Mouse (Mus musculus) MEL (cell line): ENCODE measurements around the gene Gm45233. TPM values are rescaled to one million over a fixed set of nuclear protein-coding genes. Genes with fewer than 3 reads are reported as not detected.

Experiments used
- DNase-seq: peaks from one replicate; pipeline ENCODE4 v3.0.0; 2011; ENCODE audit warnings: low read depth, low spot score
- H3K27ac ChIP-seq: 2 replicates; pipeline ENCODE4 v1.5.1; 2012; ENCODE audit warnings: low read depth, mild to moderate bottlenecking, control low read depth, low read length, moderate library complexity; ENCODE audit not compliant: control insufficient read depth
- H3K27me3 ChIP-seq, 2 experiments: fragments of 150-350 bp in 1 of 2; sonication (generic) in 1 of 2; 2 replicates each; pipeline ENCODE4 v1.6.1; 2012; ENCODE audit warnings: low read length in 2 of 2, mild to moderate bottlenecking in 2 of 2, improper control_type of control experiment in 1 of 2, moderate library complexity in 1 of 2; ENCODE audit not compliant: insufficient read depth in 2 of 2, control insufficient read depth in 1 of 2
- H3K36me3 ChIP-seq, 2 experiments: 2 replicates each; pipeline ENCODE4 v1.6.1; 2012 to 2014; ENCODE audit warnings: low read length in 2 of 2, improper control_type of control experiment in 1 of 2, inconsistent platforms in 1 of 2, mild to moderate bottlenecking in 1 of 2; ENCODE audit not compliant: insufficient read depth in 2 of 2, control insufficient read depth in 1 of 2
- H3K4me1 ChIP-seq, 2 experiments: fragments of 150-350 bp in 1 of 2; sonication (generic) in 1 of 2; 2 replicates each; pipeline ENCODE4 v1.6.1; 2012; ENCODE audit warnings: low read length in 2 of 2, improper control_type of control experiment in 1 of 2, mild to moderate bottlenecking in 1 of 2; ENCODE audit not compliant: insufficient read depth in 2 of 2, control insufficient read depth in 1 of 2
- H3K4me3 ChIP-seq, 2 experiments: fragments of 150-350 bp in 1 of 2; sonication (generic) in 1 of 2; 2 replicates each; pipeline ENCODE4 v1.5.1; 2012; ENCODE audit warnings: low read depth in 2 of 2, low read length in 2 of 2, mild to moderate bottlenecking in 2 of 2, moderate library complexity in 2 of 2, control low read depth in 1 of 2, improper control_type of control experiment in 1 of 2; ENCODE audit not compliant: control insufficient read depth in 1 of 2, insufficient read depth in 1 of 2
- H3K79me2 ChIP-seq: 2 replicates; pipeline ENCODE4 v1.6.1; 2012; ENCODE audit warnings: mild to moderate bottlenecking, low read length, moderate library complexity; ENCODE audit not compliant: control insufficient read depth, poor library complexity, insufficient read depth
- H3K9ac ChIP-seq: 2 replicates; pipeline ENCODE4 v1.6.1; 2012; ENCODE audit warnings: low read depth, mild to moderate bottlenecking, control low read depth, low read length, moderate library complexity; ENCODE audit not compliant: control insufficient read depth, poor library complexity, severe bottlenecking
- H3K9me3 ChIP-seq: fragments of 150-350 bp; sonication (generic); replicated peaks from 2 replicates; pipeline ENCODE4 v1.6.1; 2012; ENCODE audit warnings: mild to moderate bottlenecking, low read length, improper control_type of control experiment, moderate library complexity; ENCODE audit not compliant: insufficient read depth
- BHLHE40 ChIP-seq: IDR thresholded peaks from 2 replicates; pipeline ENCODE4 v1.6.1; 2012; ENCODE audit warnings: low read depth, mild to moderate bottlenecking, inconsistent platforms, low read length, improper control_type of control experiment, borderline replicate concordance
- CHD2 ChIP-seq: IDR thresholded peaks from 2 replicates; pipeline ENCODE4 v1.6.1; 2011; ENCODE audit warnings: low read length, improper control_type of control experiment
- CTCF ChIP-seq, 3 experiments: IDR thresholded peaks in 2 of 3; conservative IDR thresholded peaks in 1 of 3; 2 replicates each; pipeline ENCODE4 v1.5.1; 2011 to 2012; ENCODE audit warnings: low read length in 3 of 3, low read depth in 2 of 3, mild to moderate bottlenecking in 2 of 3, improper control_type of control experiment in 1 of 3, inconsistent platforms in 1 of 3, mixed read lengths in 1 of 3, moderate library complexity in 1 of 3; ENCODE audit not compliant: control insufficient read depth in 1 of 3, insufficient read depth in 1 of 3, poor library complexity in 1 of 3, severe bottlenecking in 1 of 3
- E2F4 ChIP-seq: IDR thresholded peaks from 2 replicates; pipeline ENCODE4 v1.6.1; 2011; ENCODE audit warnings: low read depth, low read length, improper control_type of control experiment, borderline replicate concordance
- ELF1 ChIP-seq: IDR thresholded peaks from 2 replicates; pipeline ENCODE4 v1.6.1; 2014; ENCODE audit warnings: low read depth, mild to moderate bottlenecking, inconsistent platforms, low read length, improper control_type of control experiment, moderate library complexity
- EP300 ChIP-seq, 2 experiments: IDR thresholded peaks; 2 replicates each; pipeline ENCODE4 v1.6.1; 2011; ENCODE audit warnings: improper control_type of control experiment in 2 of 2, low read length in 2 of 2, low read depth in 1 of 2, mild to moderate bottlenecking in 1 of 2
- GATA1 ChIP-seq: IDR thresholded peaks from 2 replicates; pipeline ENCODE4 v1.6.1; 2011; ENCODE audit warnings: low read depth, low read length, improper control_type of control experiment
- JUND ChIP-seq: IDR thresholded peaks from 2 replicates; pipeline ENCODE4 v1.6.1; 2011; ENCODE audit warnings: low read depth, mild to moderate bottlenecking, improper control_type of control experiment, low read length
- MAFK ChIP-seq: IDR thresholded peaks from 2 replicates; pipeline ENCODE4 v1.6.1; 2011; ENCODE audit warnings: low read depth, mild to moderate bottlenecking, low read length, improper control_type of control experiment, borderline replicate concordance
- MAZ ChIP-seq: IDR thresholded peaks from 2 replicates; pipeline ENCODE4 v1.6.1; 2012; ENCODE audit warnings: low read depth, mild to moderate bottlenecking, inconsistent platforms, low read length, improper control_type of control experiment
- MEF2A ChIP-seq: IDR thresholded peaks from 2 replicates; pipeline ENCODE4 v1.6.1; 2014; ENCODE audit warnings: low read depth, mild to moderate bottlenecking, inconsistent platforms, low read length, improper control_type of control experiment; ENCODE audit not compliant: poor library complexity, insufficient replicate concordance, severe bottlenecking; ENCODE audit errors: extremely low read depth
- MXI1 ChIP-seq: IDR thresholded peaks from 2 replicates; pipeline ENCODE4 v1.6.1; 2011; ENCODE audit warnings: mild to moderate bottlenecking, low read depth, low read length, improper control_type of control experiment
- MYC ChIP-seq: IDR thresholded peaks from 2 replicates; pipeline ENCODE4 v1.6.1; 2011; ENCODE audit warnings: low read depth, mild to moderate bottlenecking, low read length, improper control_type of control experiment, moderate library complexity
- NELFE ChIP-seq: IDR thresholded peaks from 2 replicates; pipeline ENCODE4 v1.6.1; 2011; ENCODE audit warnings: low read depth, low read length, improper control_type of control experiment
- NRF1 ChIP-seq: IDR thresholded peaks from 2 replicates; pipeline ENCODE4 v1.6.1; 2014; ENCODE audit warnings: low read depth, mild to moderate bottlenecking, inconsistent platforms, low read length, improper control_type of control experiment, moderate library complexity; ENCODE audit not compliant: poor library complexity, insufficient read depth, severe bottlenecking
- POLR2A ChIP-seq, 2 experiments: IDR thresholded peaks; 2 replicates each; pipeline ENCODE4 v1.6.1; 2011 to 2012; ENCODE audit warnings: low read length in 2 of 2, mild to moderate bottlenecking in 2 of 2, control low read depth in 1 of 2, improper control_type of control experiment in 1 of 2, low read depth in 1 of 2, moderate library complexity in 1 of 2; ENCODE audit not compliant: control insufficient read depth in 1 of 2, insufficient read depth in 1 of 2, poor library complexity in 1 of 2
- POLR2AphosphoS5 ChIP-seq: IDR thresholded peaks from 2 replicates; pipeline ENCODE4 v1.6.1; 2012; ENCODE audit warnings: low read depth, borderline replicate concordance, mild to moderate bottlenecking, inconsistent platforms, low read length, moderate library complexity, mixed read lengths
- RAD21 ChIP-seq: IDR thresholded peaks from 2 replicates; pipeline ENCODE4 v1.6.1; 2011; ENCODE audit warnings: mild to moderate bottlenecking, low read depth, low read length, improper control_type of control experiment
- RCOR1 ChIP-seq: IDR thresholded peaks from 2 replicates; pipeline ENCODE4 v1.6.1; 2012; ENCODE audit warnings: low read depth, mild to moderate bottlenecking, inconsistent platforms, low read length, improper control_type of control experiment
- SIN3A ChIP-seq: IDR thresholded peaks from 2 replicates; pipeline ENCODE4 v1.6.1; 2012; ENCODE audit warnings: low read length, improper control_type of control experiment, inconsistent platforms
- SMC3 ChIP-seq: IDR thresholded peaks from 2 replicates; pipeline ENCODE4 v1.6.1; 2011; ENCODE audit warnings: low read depth, low read length, improper control_type of control experiment
- TAL1 ChIP-seq: IDR thresholded peaks from 2 replicates; pipeline ENCODE4 v1.6.1; 2012; ENCODE audit warnings: mild to moderate bottlenecking, inconsistent platforms, low read length, moderate library complexity, mixed read lengths
- TBP ChIP-seq: IDR thresholded peaks from 2 replicates; pipeline ENCODE4 v1.8.0; 2011; ENCODE audit warnings: low read depth, low read length, improper control_type of control experiment
- UBTF ChIP-seq: IDR thresholded peaks from 2 replicates; pipeline ENCODE4 v1.6.1; 2012; ENCODE audit warnings: low read depth, mild to moderate bottlenecking, inconsistent platforms, low read length, improper control_type of control experiment, moderate library complexity, borderline replicate concordance; ENCODE audit not compliant: insufficient read depth
- USF1 ChIP-seq: IDR thresholded peaks from 2 replicates; pipeline ENCODE4 v1.6.1; 2014; ENCODE audit warnings: low read depth, mild to moderate bottlenecking, inconsistent platforms, low read length, improper control_type of control experiment, moderate library complexity
- ZC3H11A ChIP-seq: IDR thresholded peaks from 2 replicates; pipeline ENCODE4 v1.6.1; 2012; ENCODE audit warnings: low read depth, mild to moderate bottlenecking, inconsistent platforms, low read length, improper control_type of control experiment
- ZKSCAN1 ChIP-seq: IDR thresholded peaks from 2 replicates; pipeline ENCODE4 v1.6.1; 2012; ENCODE audit warnings: low read depth, mild to moderate bottlenecking, inconsistent platforms, low read length, improper control_type of control experiment, moderate library complexity
- ZMIZ1 ChIP-seq: IDR thresholded peaks from 2 replicates; pipeline ENCODE4 v1.6.1; 2012; ENCODE audit warnings: low read depth, mild to moderate bottlenecking, inconsistent platforms, low read length, improper control_type of control experiment, moderate library complexity
- ZNF384 ChIP-seq: IDR thresholded peaks from 2 replicates; pipeline ENCODE4 v1.6.1; 2012; ENCODE audit warnings: low read depth, mild to moderate bottlenecking, inconsistent platforms, low read length, improper control_type of control experiment
- polyA plus RNA-seq, 2 experiments: library from polyadenylated mRNA; stranded (reverse) in 1 of 2; unstranded in 1 of 2; fragments of >175 nt in 1 of 2; fragments of >200 nt in 1 of 2; gene quantifications; 2 replicates each; pipeline versions ENCODE4 v1.2.1 to v1.2.4; 2012; ENCODE audit warnings: low replicate concordance in 2 of 2, low read depth in 1 of 2; ENCODE audit not compliant: insufficient read length in 2 of 2, insufficient read depth in 1 of 2, missing spikeins in 1 of 2
- total RNA-seq: library from RNA; depleted of rRNA; stranded (reverse); fragments of 300-350 nt; gene quantifications from 2 replicates; pipeline ENCODE4 v1.2.3, GENCODE M21; 2012

Gm45233 gene
- total and polyA plus RNA-seq, 3 experiments: 0.42 TPM; not detected in 2

DNA sequence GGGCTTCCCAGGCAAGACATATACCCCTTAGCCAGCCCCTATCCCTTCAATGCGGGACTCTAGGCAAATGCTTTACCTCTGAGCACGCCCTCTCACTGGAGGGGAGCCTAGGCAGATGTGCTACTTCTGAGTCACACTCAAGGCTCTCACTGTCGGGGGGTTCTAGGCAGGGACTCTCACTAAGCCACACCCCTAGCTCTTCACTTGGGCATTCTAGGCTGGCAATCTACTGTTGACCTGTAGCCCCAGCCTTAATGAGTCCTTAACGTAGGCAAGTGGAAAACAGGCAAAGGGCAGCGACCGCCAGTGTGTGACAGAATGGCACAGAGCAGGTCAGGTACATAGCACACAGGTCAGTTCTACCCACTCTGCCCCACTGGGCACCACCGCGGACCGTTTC, 46.9 kb downstream of the Gm45233 start:
- Histone ChIP-seq H3K4me3 (no peak overlapping the region), H3K27me3 (no peaks in the 10 kb centered on the region), H3K79me2 (no peaks in the 10 kb centered on the region), H3K9me3 (no peaks in the 10 kb centered on the region), H3K27ac (no peak overlapping the region), H3K4me1 (no peaks in the 10 kb centered on the region), H3K36me3 (no peaks in the 10 kb centered on the region), H3K9ac (no peak overlapping the region)
- DNase-seq: no peak
- TF ChIP-seq MEF2A (no peak), CHD2 (no peak), NRF1 (no peak), EP300 (IDR thresholded peaks at IDR 0.05; ENCODE audit: low read depth in 1 of 2, low read length in 2 of 2) (no peak), ELF1 (no peak), TBP (no peak), MAFK (no peak), POLR2A (IDR thresholded peaks at IDR 0.05; ENCODE audit: control insufficient read depth in 1 of 2, insufficient read depth in 1 of 2, low read depth in 1 of 2, low read length in 2 of 2, poor library complexity in 1 of 2) (no peak), NELFE (no peak), GATA1 (no peak), TAL1 (no peak), MYC (no peak), SIN3A (no peak), ZNF384 (no peak), MXI1 (no peak), CTCF (IDR thresholded peaks at IDR 0.05 in 2 of 3, conservative IDR thresholded peaks at IDR 0.05 in 1 of 3; ENCODE audit: control insufficient read depth in 1 of 3, insufficient read depth in 1 of 3, low read depth in 2 of 3, low read length in 3 of 3, poor library complexity in 1 of 3, severe bottlenecking in 1 of 3) (no peak), RCOR1 (no peak), ZMIZ1 (no peak), RAD21 (no peak)

- no peak overlapping the region for H3K27ac ChIP-seq
- no peak overlapping the region for H3K4me3 ChIP-seq
- no peaks in the 10 kb centered on the region for H3K27me3 ChIP-seq
- no peaks in the 10 kb centered on the region for H3K9me3 ChIP-seq
- no peak for TF ChIP-seq POLR2AphosphoS5
- TF ChIP-seq ZC3H11A: no peak
- no peak for TF ChIP-seq ELF1
- no peak for TF ChIP-seq E2F4
- no peak for TF ChIP-seq ZKSCAN1
- TF ChIP-seq RAD21: no peak
- TF ChIP-seq SMC3: no peak
- no peak for TF ChIP-seq UBTF
- no peak for TF ChIP-seq MAZ
- TF ChIP-seq USF1: no peak
- TF ChIP-seq BHLHE40: no peak
- TF ChIP-seq ZMIZ1: no peak
- no peak for TF ChIP-seq MYC
- TF ChIP-seq CHD2: no peak
- no peak for TF ChIP-seq JUND
- TF ChIP-seq RCOR1: no peak
- TF ChIP-seq EP300 (IDR thresholded peaks at IDR 0.05; ENCODE audit: low read depth in 1 of 2, low read length in 2 of 2): no peak
- no peak for TF ChIP-seq CTCF (IDR thresholded peaks at IDR 0.05 in 2 of 3, conservative IDR thresholded peaks at IDR 0.05 in 1 of 3; ENCODE audit: control insufficient read depth in 1 of 3, insufficient read depth in 1 of 3, low read depth in 2 of 3, low read length in 3 of 3, poor library complexity in 1 of 3, severe bottlenecking in 1 of 3)
- no peaks in the 10 kb centered on the region for H3K4me1 ChIP-seq
- H3K79me2 ChIP-seq: no peaks in the 10 kb centered on the region
- no peak overlapping the region for H3K9ac ChIP-seq
- DNase-seq: no peak
- no peaks in the 10 kb centered on the region for H3K36me3 ChIP-seq
Measured at GRCm38 (mm10) chr7:43495343-43496021, 51.6 kb downstream of the Gm45233 start.
